Mouse (Mus musculus) bone marrow macrophage, adult 2 months (primary cell): ENCODE measurements around the gene Nab1.

Experiments used
- CTCF ChIP-seq: IDR thresholded peaks from 2 replicates; pipeline ENCODE4 v1.5.1; 2012; ENCODE audit warnings: low read depth, mild to moderate bottlenecking, low read length, moderate library complexity
- POLR2A ChIP-seq: IDR thresholded peaks from 2 replicates; pipeline ENCODE4 v1.6.1; 2012; ENCODE audit warnings: mild to moderate bottlenecking, low read depth, low read length, borderline replicate concordance

GRCm38 (mm10) chr1:52421623-52422022 is 78.9 kb downstream of the Nab1 start:
- no peak for TF ChIP-seq CTCF
- TF ChIP-seq POLR2A, result no peak
